Mouse (Mus musculus) E14TG2a.4 (cell line): Measurements from ENCODE around the gene Pou2f1.

Experiments used
- CTCF ChIP-seq: conservative IDR thresholded peaks from 2 replicates; pipeline ENCODE4 v1.5.1; 2014; ENCODE audit warnings: low read length
- NANOG ChIP-seq: IDR thresholded peaks from 2 replicates; pipeline ENCODE4 v1.6.1; 2014; ENCODE audit warnings: borderline replicate concordance, low read length, mixed read lengths
- POU5F1 ChIP-seq: IDR thresholded peaks from 2 replicates; pipeline ENCODE4 v1.6.1; 2014; ENCODE audit warnings: low read length, borderline replicate concordance

- TF ChIP-seq CTCF (no peak), POU5F1 (no peak), NANOG (no peak)
Measured at GRCm38 (mm10) chr1:165988072-165988471, 14.4 kb downstream of the Pou2f1 start.
